Mouse (Mus musculus) heart, embryonic 12.5 days (tissue): ENCODE measurements around the gene Gpd1. TPM values are rescaled to one million over a fixed set of nuclear protein-coding genes. Genes with fewer than 3 reads are reported as not detected.
A peak's percentile ranks its signal among the peaks of the same experiment; 100 is the strongest.

Experiments
- ATAC-seq: fragments of 200-750 bp; cut with Nextera tagmentation; 2 replicates; pipeline ENCODE4 v1.8.0; 2017; ENCODE audit warnings: moderate TSS enrichment, moderate library complexity; ENCODE audit not compliant: insufficient number of reproducible peaks, low FRiP score
- H3K27ac ChIP-seq: fragments of 300-500 bp; sonication (generic); 2 replicates; pipeline ENCODE4 v1.5.1; 2016; ENCODE audit warnings: mild to moderate bottlenecking, moderate library complexity; ENCODE audit not compliant: poor library complexity, severe bottlenecking
- H3K27me3 ChIP-seq: fragments of 300-500 bp; sonication (generic); replicated peaks from 2 replicates; pipeline ENCODE4 v1.6.1; 2016; ENCODE audit warnings: mild to moderate bottlenecking, moderate library complexity
- H3K36me3 ChIP-seq: fragments of 300-500 bp; sonication (generic); 2 replicates; pipeline ENCODE4 v1.6.1; 2016; ENCODE audit warnings: mild to moderate bottlenecking, moderate library complexity
- H3K4me1 ChIP-seq: fragments of 300-500 bp; sonication (generic); replicated peaks from 2 replicates; pipeline ENCODE4 v1.6.1; 2016; ENCODE audit warnings: mild to moderate bottlenecking
- H3K4me2 ChIP-seq: fragments of 300-500 bp; sonication (generic); 2 replicates; pipeline ENCODE4 v1.6.1; 2016; ENCODE audit warnings: mild to moderate bottlenecking, moderate library complexity
- H3K4me3 ChIP-seq: fragments of 300-500 bp; sonication (generic); 2 replicates; pipeline ENCODE4 v1.5.1; 2016; ENCODE audit warnings: mild to moderate bottlenecking
- H3K9ac ChIP-seq: fragments of 300-500 bp; sonication (generic); 2 replicates; pipeline ENCODE4 v1.6.1; 2016; ENCODE audit warnings: mild to moderate bottlenecking, moderate library complexity
- H3K9me3 ChIP-seq: fragments of 300-500 bp; sonication (generic); replicated peaks from 2 replicates; pipeline ENCODE4 v1.6.1; 2016; ENCODE audit warnings: mild to moderate bottlenecking, moderate library complexity
- WGBS: fragments of 180-500 bp; shearing (Covaris S2); methylation state at CpG from one replicate; pipeline ENCODE4 v1.1.7; 2016; 5-methylcytosine and 5-hydroxymethylcytosine counted together
- polyA plus RNA-seq: library from polyadenylated mRNA; unstranded; fragments of >200 nt; fragmentation: Nextera tagmentation; extraction: Ambion mirVana; gene quantifications from 2 replicates; pipeline ENCODE4 v1.2.1, GENCODE M21; 2016

Gene Gpd1
- polyA plus RNA-seq, 1 experiment from 2014 or later, result 0.77 TPM

GRCm38 (mm10) chr15:99772925-99773324 lies 55.6 kb downstream of the Gpd1 start:
- peak overlapping the region; percentile 76 for H3K4me2 ChIP-seq
- no peak for ATAC-seq
- H3K27me3 ChIP-seq, result no peaks in the 10 kb centered on the region
- 0 out of 2 replicates have a peak overlapping the region, but pooled peaks have one; percentile 85 for H3K9ac ChIP-seq
- H3K27ac ChIP-seq, result 0 out of 2 replicates have a peak overlapping the region, but pooled peaks have one; percentile 18
- H3K4me3 ChIP-seq, result peak overlapping the region; percentile 77
- H3K36me3 ChIP-seq, result peaks cover 3% of the 10 kb centered on the region; the same call in 1 of the 2 replicates
- no peaks in the 10 kb centered on the region for H3K9me3 ChIP-seq
- WGBS, result 40% methylated on average over 3 of the region's 3 CpGs
- H3K4me1 ChIP-seq, result peaks cover 19% of the 10 kb centered on the region

Other genes starting within 250 kb of the Gpd1 start
- 11.3 and 12.2 TPM in 2 replicates for gene Bcdin3d, start 242.8 kb upstream of the Gpd1 start, polyA plus RNA-seq
- gene Faim2, start 189.3 kb upstream of the Gpd1 start, polyA plus RNA-seq, result 0.09 and 0.15 TPM in 2 replicates
- gene Aqp2, start 138.5 kb upstream of the Gpd1 start, polyA plus RNA-seq, result not detected in 2 replicates
- gene Aqp5, start 126.7 kb upstream of the Gpd1 start, polyA plus RNA-seq, result 0.58 and 0.70 TPM in 2 replicates
- gene Aqp6, start 116.1 kb upstream of the Gpd1 start, polyA plus RNA-seq, result not detected in 2 replicates
- gene Racgap1, start 65.9 kb upstream of the Gpd1 start, polyA plus RNA-seq, result 131 and 140 TPM in 2 replicates
- 2.6 and 3.2 TPM in 2 replicates for gene Asic1, start 47.1 kb upstream of the Gpd1 start, polyA plus RNA-seq
- 25.5 and 29.3 TPM in 2 replicates for gene Smarcd1, start 15.4 kb upstream of the Gpd1 start, polyA plus RNA-seq
- gene Gm17349, start 12.0 kb upstream of the Gpd1 start, polyA plus RNA-seq, result not detected in 2 replicates
- 168 and 170 TPM in 2 replicates for gene Cox14, start 8.1 kb downstream of the Gpd1 start, polyA plus RNA-seq
- gene Cers5, start 55.4 kb downstream of the Gpd1 start, polyA plus RNA-seq, result 53.9 and 55.4 TPM in 2 replicates
- gene Lima1, start 157.9 kb downstream of the Gpd1 start, polyA plus RNA-seq, result 24.6 and 25.5 TPM in 2 replicates
- not detected in 2 replicates for gene Fam186a, start 249.5 kb downstream of the Gpd1 start, polyA plus RNA-seq